ENCODE assay signal across 8 mouse cellular contexts in the genomic region with DNA sequence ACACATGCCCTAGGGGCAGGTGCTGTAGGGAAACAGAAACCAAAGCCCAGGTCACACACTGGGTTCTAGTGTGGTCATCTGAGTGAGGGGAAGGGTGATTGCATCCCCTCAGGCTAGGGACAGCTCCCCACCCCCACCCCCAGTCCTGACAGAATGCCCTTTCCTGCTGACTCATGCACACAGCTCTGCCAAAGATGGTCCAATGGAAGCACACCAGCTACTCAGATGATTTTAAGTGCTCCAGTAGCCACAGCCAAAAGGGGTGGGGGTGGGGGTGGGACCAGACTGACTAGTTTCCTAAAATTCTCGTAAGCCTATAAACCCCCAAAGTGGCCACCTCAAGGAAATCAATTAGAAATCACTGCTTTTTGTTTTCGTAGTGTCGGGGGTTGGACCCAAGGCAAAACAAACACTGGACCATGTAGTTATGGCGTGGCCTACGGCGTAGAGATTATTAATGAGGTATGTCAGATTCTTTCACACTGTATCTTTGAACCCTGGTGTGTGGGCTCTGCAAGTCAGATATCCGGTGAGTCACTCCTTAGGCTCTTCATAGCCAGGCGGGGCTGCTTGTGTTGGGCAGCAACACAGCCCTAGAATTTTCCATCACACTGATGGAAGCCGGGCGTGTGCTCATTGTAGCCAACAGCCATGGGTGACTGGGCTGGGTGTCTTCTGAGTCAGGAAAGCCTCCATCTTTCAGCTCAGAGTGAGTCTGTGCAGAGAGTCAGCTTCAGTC. TPM values are rescaled to one million over a fixed set of nuclear protein-coding genes. Genes with fewer than 3 reads are reported as not detected.
DNase-seq lines count a peak whose midpoint lies in the region; ATAC-seq and TF ChIP-seq lines count a peak whose summit lies in the region.

No protein-coding gene starts in this region.

- H3K9me3 ChIP-seq in hindbrain, embryonic 10.5 days: no peaks in the 10 kb centered on the region
- no peaks in the 10 kb centered on the region for H3K9me3 ChIP-seq in liver, postnatal 0 days (ENCODE audit: low read length)
- no peaks in the 10 kb centered on the region for H3K9me3 ChIP-seq in stomach, embryonic 16.5 days (replicated peaks; ENCODE audit: control insufficient read depth, low read length)

- H3K4me3 ChIP-seq in hindbrain, embryonic 10.5 days: peak overlapping the region; percentile 35; the same call in 1 of the 2 replicates
- H3K4me3 ChIP-seq in liver, postnatal 0 days (ENCODE audit: low read depth, low read length): no peak overlapping the region
- H3K4me3 ChIP-seq in stomach, embryonic 16.5 days (replicated peaks; ENCODE audit: low read length): no peak overlapping the region

- H3K9ac ChIP-seq in liver, postnatal 0 days (replicated peaks): no peak overlapping the region
- no peak overlapping the region for H3K9ac ChIP-seq in stomach, embryonic 16.5 days (ENCODE audit: low read length)

- DNase-seq in right cerebral cortex, postnatal 4 days: peak; percentile 11
- no peak for DNase-seq in right cerebral cortex, postnatal 14 days
- peak; percentile 93 for DNase-seq in fibroblast of lung, adult 2 months (ENCODE audit: low read depth)
- DNase-seq in hindbrain, embryonic 10.5 days (ENCODE audit: low spot score): peak; percentile 40
- DNase-seq in liver, postnatal 0 days: no peak
- DNase-seq in layer of hippocampus, adult 8-10 months (ENCODE audit: low spot score in 2 of 2): no peak
- no peak for DNase-seq in cerebellum, postnatal 36 days

- no peak for TF ChIP-seq CTCF in liver, postnatal 0 days (IDR thresholded peaks at IDR 0.05; ENCODE audit: low read depth)

- peak; percentile 26 for ATAC-seq in liver, postnatal 0 days
- ATAC-seq in stomach, embryonic 16.5 days (ENCODE audit: insufficient read depth, low FRiP score): peak; percentile 54; the same call in 1 of the 2 replicates

- WGBS in hindbrain, embryonic 10.5 days: 77% methylated on average over 10 of the region's 10 CpGs
- 64% methylated on average over 10 of the region's 10 CpGs for WGBS in liver, postnatal 0 days (ENCODE audit: insufficient replicate concordance)
- WGBS in stomach, embryonic 16.5 days: 27% methylated on average over 10 of the region's 10 CpGs

- TF ChIP-seq EP300 in liver, postnatal 0 days (IDR thresholded peaks at IDR 0.05; ENCODE audit: low read depth): no peak

- no peaks in the 10 kb centered on the region for H3K36me3 ChIP-seq in hindbrain, embryonic 10.5 days
- no peaks in the 10 kb centered on the region for H3K36me3 ChIP-seq in liver, postnatal 0 days (replicated peaks; ENCODE audit: insufficient read depth, low read length)
- no peaks in the 10 kb centered on the region for H3K36me3 ChIP-seq in stomach, embryonic 16.5 days (ENCODE audit: control insufficient read depth, insufficient read depth, low read length)

- no peaks in the 10 kb centered on the region; the same call in 1 of the 2 replicates for H3K27me3 ChIP-seq in hindbrain, embryonic 10.5 days (ENCODE audit: insufficient read depth, poor library complexity, severe bottlenecking)
- H3K27me3 ChIP-seq in liver, postnatal 0 days (ENCODE audit: insufficient read depth, low read length): no peaks in the 10 kb centered on the region
- H3K27me3 ChIP-seq in stomach, embryonic 16.5 days (ENCODE audit: control insufficient read depth, insufficient read depth, low read length): no peaks in the 10 kb centered on the region

- H3K27ac ChIP-seq in hindbrain, embryonic 10.5 days: peak overlapping the region; percentile 86
- H3K27ac ChIP-seq in liver, postnatal 0 days (ENCODE audit: low read depth): no peak overlapping the region
- peak overlapping the region; percentile 78 for H3K27ac ChIP-seq in stomach, embryonic 16.5 days (ENCODE audit: low read length)

- H3K4me1 ChIP-seq in hindbrain, embryonic 10.5 days (replicated peaks): peaks cover 53% of the 10 kb centered on the region
- peaks cover 21% of the 10 kb centered on the region for H3K4me1 ChIP-seq in liver, postnatal 0 days (ENCODE audit: insufficient read depth)
- H3K4me1 ChIP-seq in stomach, embryonic 16.5 days (ENCODE audit: control insufficient read depth, insufficient read depth, low read length): peaks cover 37% of the 10 kb centered on the region

- no peak overlapping the region for H3K4me2 ChIP-seq in liver, postnatal 0 days (ENCODE audit: low read depth, low read length)
- peak overlapping the region; percentile 27; the same call in 1 of the 2 replicates for H3K4me2 ChIP-seq in stomach, embryonic 16.5 days (ENCODE audit: low read depth, low read length)

RNA-seq across cellular contexts. Expression of gene Irf2bp2, which starts 54.3 kb away (rescaled TPM):
- polyA plus RNA-seq in hindbrain, embryonic 10.5 days (2016; fragmentation: Nextera tagmentation; extraction: Ambion mirVana): 3.3 and 4.3 TPM in 2 replicates
- polyA plus RNA-seq in liver, postnatal 0 days (2015; fragmentation: Nextera tagmentation; extraction: Ambion mirVana): 5.0 and 6.2 TPM in 2 replicates
- 9.9 and 10.8 TPM in 2 replicates for polyA plus RNA-seq in stomach, embryonic 16.5 days (2015; fragmentation: Nextera tagmentation; extraction: Ambion mirVana)
- total RNA-seq in layer of hippocampus, adult 8-10 months (2022): 10 to 100 TPM; 53.5 to 58.0 (median 56.2) TPM

Comparison
In these comparisons a context has a peak if more than half of its experiments do, and no peak if none do; other contexts are left out.
1. DNase-seq: peak in right cerebral cortex, postnatal 4 days (single experiment), fibroblast of lung, adult 2 months (single experiment) and hindbrain, embryonic 10.5 days (single experiment); none in right cerebral cortex, postnatal 14 days (single experiment), liver, postnatal 0 days (single experiment), layer of hippocampus, adult 8-10 months (0 of 2) and cerebellum, postnatal 36 days (0 of 2).